In the genomic region with DNA sequence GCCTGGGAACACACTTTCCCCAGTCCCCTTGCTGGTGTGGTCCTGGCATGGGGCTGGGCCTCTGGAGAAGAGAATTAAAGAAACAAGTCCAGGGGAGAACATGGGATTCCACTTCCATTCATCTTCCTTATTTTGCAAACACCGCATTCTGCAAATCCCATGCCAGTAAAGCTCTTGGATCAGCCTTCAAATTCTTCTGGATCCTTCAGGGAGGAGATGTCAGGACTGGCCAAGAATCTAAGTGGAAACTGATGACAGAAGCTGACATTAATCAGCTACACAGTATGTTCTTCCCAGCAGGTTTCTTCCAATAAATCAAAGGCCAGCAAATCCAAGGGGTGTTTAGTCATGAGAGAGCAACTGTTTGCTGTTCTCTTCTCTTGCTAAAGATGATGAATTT, we compare ENCODE assay signal across 14 mouse cellular contexts.
DNase-seq lines count a peak whose midpoint lies in the region; ATAC-seq lines count a peak whose summit lies in the region.
"Had no signal": no experiment of that assay in that cellular context is flagged by ENCODE, and none has a peak within 500 bp of the region (broad histone marks: within the 10 kb centered on the region; RNA-seq: fewer than 3 reads in every experiment).

No protein-coding gene starts in this region.

- WGBS in heart, embryonic 10.5 days = 62% methylated on average over 1 of the region's 1 CpGs
- WGBS in neural tube, embryonic 15.5 days = 90% methylated on average over 1 of the region's 1 CpGs
- 42% methylated on average over 1 of the region's 1 CpGs for WGBS in stomach, embryonic 16.5 days

- H3K9me3 ChIP-seq in heart, embryonic 10.5 days = no peaks in the 10 kb centered on the region
- no peaks in the 10 kb centered on the region for H3K9me3 ChIP-seq in neural tube, embryonic 15.5 days (replicated peaks)
- H3K9me3 ChIP-seq in stomach, embryonic 16.5 days (replicated peaks; ENCODE audit: control insufficient read depth, low read length) = no peaks in the 10 kb centered on the region
- H3K9me3 ChIP-seq: liver, embryonic 15.5 days; midbrain, embryonic 10.5 days had no signal

- no peaks in the 10 kb centered on the region for H3K27me3 ChIP-seq in heart, embryonic 10.5 days (ENCODE audit: insufficient read depth, poor library complexity, severe bottlenecking)
- H3K27me3 ChIP-seq in neural tube, embryonic 15.5 days (replicated peaks) = no peaks in the 10 kb centered on the region
- H3K27me3 ChIP-seq in stomach, embryonic 16.5 days (ENCODE audit: control insufficient read depth, insufficient read depth, low read length) = no peaks in the 10 kb centered on the region
- H3K27me3 ChIP-seq: liver, embryonic 15.5 days had no signal

- H3K36me3 ChIP-seq in heart, embryonic 10.5 days = no peaks in the 10 kb centered on the region
- H3K36me3 ChIP-seq in neural tube, embryonic 15.5 days = no peaks in the 10 kb centered on the region
- no peaks in the 10 kb centered on the region for H3K36me3 ChIP-seq in stomach, embryonic 16.5 days (ENCODE audit: control insufficient read depth, insufficient read depth, low read length)
- H3K36me3 ChIP-seq: liver, embryonic 15.5 days; midbrain, embryonic 10.5 days had no signal

- no peak overlapping the region for H3K4me2 ChIP-seq in neural tube, embryonic 15.5 days
- H3K4me2 ChIP-seq in stomach, embryonic 16.5 days (ENCODE audit: low read depth, low read length) = no peak overlapping the region
- H3K4me2 ChIP-seq: liver, embryonic 15.5 days had no signal

- no peak for ATAC-seq in neural tube, embryonic 15.5 days (ENCODE audit: low FRiP score)
- ATAC-seq in stomach, embryonic 16.5 days (ENCODE audit: insufficient read depth, low FRiP score) = no peak; the same call in 1 of the 2 replicates
- ATAC-seq: CD4-positive, CD25-positive, alpha-beta regulatory T cell, adult 4 months had no signal

- no peaks in the 10 kb centered on the region for H3K4me1 ChIP-seq in heart, embryonic 10.5 days
- no peaks in the 10 kb centered on the region for H3K4me1 ChIP-seq in neural tube, embryonic 15.5 days
- peaks cover 6% of the 10 kb centered on the region for H3K4me1 ChIP-seq in stomach, embryonic 16.5 days (ENCODE audit: control insufficient read depth, insufficient read depth, low read length)
- H3K4me1 ChIP-seq: liver, embryonic 15.5 days; midbrain, embryonic 10.5 days had no signal

- H3K4me3 ChIP-seq in heart, embryonic 10.5 days = no peak overlapping the region
- no peak overlapping the region for H3K4me3 ChIP-seq in neural tube, embryonic 15.5 days (replicated peaks)
- H3K4me3 ChIP-seq in stomach, embryonic 16.5 days (replicated peaks; ENCODE audit: low read length) = no peak overlapping the region
- H3K4me3 ChIP-seq: liver, embryonic 15.5 days; midbrain, embryonic 10.5 days; myocyte had no signal

- no peak overlapping the region for H3K9ac ChIP-seq in neural tube, embryonic 15.5 days (replicated peaks)
- H3K9ac ChIP-seq in stomach, embryonic 16.5 days (ENCODE audit: low read length) = no peak overlapping the region
- H3K9ac ChIP-seq: liver, embryonic 15.5 days had no signal

- H3K27ac ChIP-seq in heart, embryonic 10.5 days = no peak overlapping the region
- no peak overlapping the region for H3K27ac ChIP-seq in neural tube, embryonic 15.5 days (replicated peaks)
- peak overlapping the region; percentile 21; the same call in 1 of the 2 replicates for H3K27ac ChIP-seq in stomach, embryonic 16.5 days (ENCODE audit: low read length)
- H3K27ac ChIP-seq: kidney, postnatal 0 days; liver, embryonic 15.5 days; midbrain, embryonic 10.5 days had no signal

- DNase-seq in heart, adult 8-10 months (ENCODE audit: low spot score) = peak; percentile 51
- DNase-seq in heart, embryonic 10.5 days (ENCODE audit: low spot score) = no peak
- peak; percentile 16 for DNase-seq in neural tube, embryonic 10.5 days (ENCODE audit: extremely low spot score, low spot score)
- DNase-seq in gastrocnemius, postnatal 25 days = peak; percentile 54
- no peak for DNase-seq in right cerebral cortex, postnatal 10 days (ENCODE audit: low spot score in 2 of 2)
- no peak for DNase-seq in adrenal gland, postnatal 36 days
- DNase-seq: cerebellum, adult 2 months had no signal

Comparison
In these comparisons a context has a peak if more than half of its experiments do, and no peak if none do; other contexts are left out.
1. DNase-seq: peak in heart, adult 8-10 months (single experiment), neural tube, embryonic 10.5 days (single experiment) and gastrocnemius, postnatal 25 days (single experiment); none in heart, embryonic 10.5 days (single experiment), right cerebral cortex, postnatal 10 days (0 of 2) and adrenal gland, postnatal 36 days (0 of 2).